Mouse (Mus musculus) ES-Bruce4 (cell line): ENCODE data around the gene Cfap61.

ENCODE experiments used
- CTCF ChIP-seq: IDR thresholded peaks from one replicate; pipeline ENCODE4 v1.8.1; 2011; ENCODE audit warnings: low read depth, low read length
- EP300 ChIP-seq: IDR thresholded peaks from 2 replicates; pipeline ENCODE4 v1.6.1; 2011; ENCODE audit warnings: low read depth, low read length; ENCODE audit not compliant: insufficient read depth
- POLR2A ChIP-seq: IDR thresholded peaks from one replicate; pipeline ENCODE4 v1.8.1; 2011; ENCODE audit warnings: low read length; ENCODE audit not compliant: insufficient read depth

DNA sequence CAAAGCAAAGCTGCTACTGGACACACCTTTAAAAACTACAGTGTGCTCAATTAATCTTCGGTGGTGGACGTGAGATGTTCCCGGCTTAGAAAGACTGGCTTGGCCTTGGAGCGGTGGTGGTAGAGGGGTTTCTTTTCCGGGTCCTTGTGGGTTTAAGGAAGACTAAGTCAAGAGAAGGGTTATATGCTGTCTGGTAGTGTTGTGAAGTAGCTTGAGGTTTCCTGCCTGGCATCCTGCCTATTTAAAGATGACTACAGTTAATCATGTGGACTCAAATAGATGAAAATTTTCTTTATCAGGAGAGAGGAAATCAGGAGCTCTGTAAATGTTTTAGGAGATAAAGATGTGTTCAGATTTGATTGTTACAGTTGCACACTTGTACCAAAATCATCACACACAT, 21.7 kb downstream of the Cfap61 start:
- TF ChIP-seq CTCF, result no peak
- TF ChIP-seq POLR2A, result no peak
- no peak for TF ChIP-seq EP300
